13 mouse cellular contexts compared by ENCODE assay signal in genomic region chr9:32499469-32499868, GRCm38 (mm10). TPM values are rescaled to one million over a fixed set of nuclear protein-coding genes. Genes with fewer than 3 reads are reported as not detected.
DNase-seq lines count a peak whose midpoint lies in the region; ATAC-seq and TF ChIP-seq lines count a peak whose summit lies in the region.
"Had no signal": no experiment of that assay in that cellular context is flagged by ENCODE, and none has a peak within 500 bp of the region (broad histone marks: within the 10 kb centered on the region; RNA-seq: fewer than 3 reads in every experiment).

No protein-coding gene starts in this region.

- no peak overlapping the region for H3K9ac ChIP-seq in lung, postnatal 0 days (replicated peaks; ENCODE audit: low read depth)
- H3K9ac ChIP-seq: liver, embryonic 15.5 days had no signal

- no peaks in the 10 kb centered on the region for H3K36me3 ChIP-seq in lung, postnatal 0 days (ENCODE audit: insufficient read depth, low read length)
- H3K36me3 ChIP-seq in splenic B cell, adult 2 months (ENCODE audit: control insufficient read depth, insufficient read depth, low read length, poor library complexity, severe bottlenecking): no peaks in the 10 kb centered on the region; the same call in 1 of the 2 replicates
- no peaks in the 10 kb centered on the region for H3K36me3 ChIP-seq in forebrain, embryonic 10.5 days (replicated peaks)
- H3K36me3 ChIP-seq: liver, embryonic 15.5 days had no signal

- H3K27me3 ChIP-seq in lung, postnatal 0 days (replicated peaks; ENCODE audit: insufficient read depth, low read length): no peaks in the 10 kb centered on the region
- no peaks in the 10 kb centered on the region for H3K27me3 ChIP-seq in splenic B cell, adult 2 months (ENCODE audit: control insufficient read depth, insufficient read depth, low read length, poor library complexity, severe bottlenecking)
- H3K27me3 ChIP-seq in forebrain, embryonic 10.5 days (ENCODE audit: poor library complexity, severe bottlenecking): peaks cover 9% of the 10 kb centered on the region; the same call in 1 of the 2 replicates

- H3K4me1 ChIP-seq in lung, postnatal 0 days (ENCODE audit: insufficient read depth, low read depth, low read length): peaks cover 5% of the 10 kb centered on the region; the same call in 1 of the 2 replicates
- H3K4me1 ChIP-seq in lung, adult 2 months (ENCODE audit: control insufficient read depth, insufficient read depth, low read length): peaks cover 28% of the 10 kb centered on the region
- peaks cover 18% of the 10 kb centered on the region for H3K4me1 ChIP-seq in bone marrow, adult 2 months (ENCODE audit: control insufficient read depth, insufficient read depth, low read length)
- H3K4me1 ChIP-seq in forebrain, embryonic 10.5 days: peaks cover 30% of the 10 kb centered on the region

- peak; percentile 42 for DNase-seq in lung, postnatal 0 days (ENCODE audit: low spot score)
- no peak for DNase-seq in lung, adult 2 months
- DNase-seq in lung, postnatal 25 days (ENCODE audit: low spot score): peak; percentile 67
- DNase-seq in splenic B cell, adult 2 months (ENCODE audit: low read depth, low spot score): peak; percentile 73
- DNase-seq in Muller cell, postnatal 12 days (ENCODE audit: inconsistent ontology term): no peak
- DNase-seq in urinary bladder, postnatal 4 days (ENCODE audit: low spot score in 2 of 2): no peak
- no peak for DNase-seq in forebrain, embryonic 10.5 days (ENCODE audit: extremely low spot score, low spot score)
- DNase-seq: cerebellum, adult 18-20 months; gastrocnemius, postnatal 36 days; heart, postnatal 36 days had no signal

- no peak overlapping the region for H3K4me2 ChIP-seq in lung, postnatal 0 days (replicated peaks; ENCODE audit: low read depth, low read length)
- H3K4me2 ChIP-seq: liver, embryonic 15.5 days had no signal

- no peaks in the 10 kb centered on the region for H3K9me3 ChIP-seq in lung, postnatal 0 days (ENCODE audit: low read length)
- H3K9me3 ChIP-seq in forebrain, embryonic 10.5 days: no peaks in the 10 kb centered on the region
- H3K9me3 ChIP-seq: liver, embryonic 15.5 days had no signal

- no peak for TF ChIP-seq EP300 in lung, postnatal 0 days (IDR thresholded peaks at IDR 0.05)

- H3K27ac ChIP-seq in lung, postnatal 0 days (ENCODE audit: low read length): no peak overlapping the region
- H3K27ac ChIP-seq in bone marrow, adult 2 months (ENCODE audit: control insufficient read depth, insufficient read depth, low read depth, low read length, poor library complexity): peak overlapping the region; percentile 16; the same call in 1 of the 2 replicates
- H3K27ac ChIP-seq in forebrain, embryonic 10.5 days: no peak overlapping the region
- H3K27ac ChIP-seq: layer of hippocampus, adult 2 months; liver, embryonic 15.5 days had no signal

- ATAC-seq in lung, postnatal 0 days: no peak; the same call in 1 of the 2 replicates

- WGBS in lung, postnatal 0 days: 44% methylated on average over 6 of the region's 6 CpGs
- WGBS in lung, adult 2 months: 37% methylated on average over 6 of the region's 6 CpGs
- WGBS in bone marrow, adult 2 months: 24% methylated on average over 6 of the region's 6 CpGs
- WGBS in forebrain, embryonic 10.5 days: 74% methylated on average over 6 of the region's 6 CpGs

- no peak for TF ChIP-seq POLR2A in lung, adult 2 months (IDR thresholded peaks at IDR 0.05; ENCODE audit: borderline replicate concordance, extremely low read depth, low read depth, low read length)
- no peak for TF ChIP-seq POLR2A in bone marrow, adult 2 months (IDR thresholded peaks at IDR 0.05; ENCODE audit: borderline replicate concordance, control insufficient read depth, low read depth, low read length)

- no peak for TF ChIP-seq CTCF in lung, postnatal 0 days (IDR thresholded peaks at IDR 0.05)
- no peak for TF ChIP-seq CTCF in lung, adult 2 months (IDR thresholded peaks at IDR 0.05; ENCODE audit: insufficient read depth, low read length)
- TF ChIP-seq CTCF in bone marrow, adult 2 months (IDR thresholded peaks at IDR 0.05; ENCODE audit: control insufficient read depth, insufficient read depth, low read length): no peak

- no peak overlapping the region for H3K4me3 ChIP-seq in lung, postnatal 0 days (ENCODE audit: low read depth, low read length)
- H3K4me3 ChIP-seq in lung, adult 2 months (replicated peaks; ENCODE audit: extremely low read depth, low read depth, low read length): no peak overlapping the region
- no peak overlapping the region for H3K4me3 ChIP-seq in bone marrow, adult 2 months (replicated peaks; ENCODE audit: control insufficient read depth, low read depth, low read length)
- H3K4me3 ChIP-seq in forebrain, embryonic 10.5 days: no peak overlapping the region
- H3K4me3 ChIP-seq: layer of hippocampus, adult 2 months; liver, embryonic 15.5 days had no signal

RNA-seq across cellular contexts. Expression of gene Fli1, which starts 43.2 kb away (rescaled TPM):
- 21.1 and 21.4 TPM in 2 replicates for polyA plus RNA-seq in lung, postnatal 0 days (2015; fragmentation: Nextera tagmentation; extraction: Ambion mirVana)
- polyA plus RNA-seq in lung, adult 2 months (2012; rRNA removed): 12.9 and 14.1 TPM in 2 replicates
- 17.4 and 33.9 TPM in 2 replicates for polyA plus RNA-seq in bone marrow, adult 2 months (2011; ENCODE audit: insufficient read depth, insufficient read length, low replicate concordance, missing spikeins)
- polyA plus RNA-seq in forebrain, embryonic 10.5 days (2016; fragmentation: Nextera tagmentation; extraction: Ambion mirVana): 22.5 and 24.5 TPM in 2 replicates

Comparison
In these comparisons a context has a peak if more than half of its experiments do, and no peak if none do; other contexts are left out.
1. DNase-seq: peak in lung, postnatal 0 days (single experiment), lung, postnatal 25 days (single experiment) and splenic B cell, adult 2 months (single experiment); none in lung, adult 2 months (single experiment), Muller cell, postnatal 12 days (single experiment), urinary bladder, postnatal 4 days (0 of 2) and forebrain, embryonic 10.5 days (single experiment).